ENCODE assay signal across 8 mouse cellular contexts in the genomic region with DNA sequence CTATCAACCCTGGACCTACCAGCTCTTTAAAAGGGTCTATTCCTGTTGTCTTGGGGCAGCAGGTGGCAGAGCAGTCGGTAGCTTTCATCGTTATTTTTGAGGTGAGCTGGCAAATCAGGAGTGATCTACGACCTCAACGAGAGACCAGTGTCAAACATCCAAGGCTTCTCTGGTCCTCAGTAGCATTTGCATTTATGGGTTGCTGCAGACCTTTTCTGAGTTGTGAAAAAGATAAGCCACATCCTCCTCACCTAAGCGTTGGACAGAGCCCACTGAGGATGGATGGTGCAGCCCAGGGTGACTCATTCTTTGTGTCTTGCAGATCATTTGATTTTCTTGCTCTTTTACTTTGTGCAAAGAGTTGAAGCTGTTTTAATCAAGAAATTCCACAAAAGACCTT. TPM values are rescaled to one million over a fixed set of nuclear protein-coding genes. Genes with fewer than 3 reads are reported as not detected.
DNase-seq lines count a peak whose midpoint lies in the region; ATAC-seq and TF ChIP-seq lines count a peak whose summit lies in the region.

No protein-coding gene starts in this region.

- H3K4me3 ChIP-seq in lung, embryonic 14.5 days (ENCODE audit: low read depth, low read length) = peak overlapping the region; percentile 98
- H3K4me3 ChIP-seq in embryonic facial prominence, embryonic 10.5 days = peak overlapping the region; percentile 99
- H3K4me3 ChIP-seq in hindbrain, embryonic 15.5 days = peak overlapping the region; percentile 86
- peak overlapping the region; percentile 93 for H3K4me3 ChIP-seq in midbrain, embryonic 11.5 days (ENCODE audit: low read depth, low read length)

- peak overlapping the region; percentile 87 for H3K9ac ChIP-seq in lung, embryonic 14.5 days
- H3K9ac ChIP-seq in hindbrain, embryonic 15.5 days = peak overlapping the region; percentile 88
- peak overlapping the region; percentile 88 for H3K9ac ChIP-seq in midbrain, embryonic 11.5 days (ENCODE audit: low read length)

- H3K4me2 ChIP-seq in lung, embryonic 14.5 days = peak overlapping the region; percentile 73
- H3K4me2 ChIP-seq in hindbrain, embryonic 15.5 days = peak overlapping the region; percentile 80
- H3K4me2 ChIP-seq in midbrain, embryonic 11.5 days = peak overlapping the region; percentile 66

- H3K9me3 ChIP-seq in lung, embryonic 14.5 days (ENCODE audit: low read depth, low read length) = no peaks in the 10 kb centered on the region
- H3K9me3 ChIP-seq in embryonic facial prominence, embryonic 10.5 days = no peaks in the 10 kb centered on the region
- no peaks in the 10 kb centered on the region for H3K9me3 ChIP-seq in hindbrain, embryonic 15.5 days
- no peaks in the 10 kb centered on the region for H3K9me3 ChIP-seq in midbrain, embryonic 11.5 days (ENCODE audit: control insufficient read depth, low read length)

- H3K27ac ChIP-seq in lung, embryonic 14.5 days (ENCODE audit: low read depth) = no peak overlapping the region
- 0 out of 2 replicates have a peak overlapping the region, but pooled peaks have one; percentile 93 for H3K27ac ChIP-seq in embryonic facial prominence, embryonic 10.5 days (replicated peaks)
- peak overlapping the region; percentile 91 for H3K27ac ChIP-seq in hindbrain, embryonic 15.5 days (replicated peaks)
- no peak overlapping the region for H3K27ac ChIP-seq in midbrain, embryonic 11.5 days (ENCODE audit: low read depth, low read length)

- no peak for DNase-seq in lung, embryonic 14.5 days
- DNase-seq in lung, postnatal 25 days (ENCODE audit: low spot score) = no peak
- no peak for DNase-seq in embryonic facial prominence, embryonic 10.5 days (ENCODE audit: low spot score)
- peak; percentile 86 for DNase-seq in midbrain, embryonic 11.5 days (ENCODE audit: low spot score, missing footprints)
- DNase-seq in ovary, postnatal 36 days (ENCODE audit: low spot score) = no peak
- no peak for DNase-seq in urinary bladder, postnatal 4 days (ENCODE audit: low spot score in 2 of 2)
- no peak for DNase-seq in right cerebral cortex, postnatal 4 days

- ATAC-seq in lung, embryonic 14.5 days (ENCODE audit: insufficient read depth) = 0 out of 2 replicates have a peak, but pooled peaks have one; percentile 8
- no peak for ATAC-seq in hindbrain, embryonic 15.5 days (ENCODE audit: low FRiP score, low read depth)
- ATAC-seq in midbrain, embryonic 11.5 days (ENCODE audit: low FRiP score) = no peak; the same call in 1 of the 2 replicates

- no peaks in the 10 kb centered on the region for H3K27me3 ChIP-seq in lung, embryonic 14.5 days (ENCODE audit: insufficient read depth, low read length)
- no peaks in the 10 kb centered on the region for H3K27me3 ChIP-seq in embryonic facial prominence, embryonic 10.5 days (replicated peaks; ENCODE audit: low read depth, poor library complexity, severe bottlenecking)
- H3K27me3 ChIP-seq in hindbrain, embryonic 15.5 days = no peaks in the 10 kb centered on the region
- H3K27me3 ChIP-seq in midbrain, embryonic 11.5 days (ENCODE audit: control insufficient read depth, insufficient read depth, low read length) = no peaks in the 10 kb centered on the region

- H3K36me3 ChIP-seq in lung, embryonic 14.5 days (ENCODE audit: insufficient read depth) = no peaks in the 10 kb centered on the region
- H3K36me3 ChIP-seq in embryonic facial prominence, embryonic 10.5 days (replicated peaks) = no peaks in the 10 kb centered on the region
- no peaks in the 10 kb centered on the region for H3K36me3 ChIP-seq in hindbrain, embryonic 15.5 days
- no peaks in the 10 kb centered on the region for H3K36me3 ChIP-seq in midbrain, embryonic 11.5 days (ENCODE audit: control insufficient read depth, insufficient read depth, low read length)

- H3K4me1 ChIP-seq in lung, embryonic 14.5 days (ENCODE audit: insufficient read depth) = no peaks in the 10 kb centered on the region
- peaks cover 10% of the 10 kb centered on the region for H3K4me1 ChIP-seq in embryonic facial prominence, embryonic 10.5 days
- peaks cover 14% of the 10 kb centered on the region for H3K4me1 ChIP-seq in hindbrain, embryonic 15.5 days (replicated peaks)
- H3K4me1 ChIP-seq in midbrain, embryonic 11.5 days (ENCODE audit: control insufficient read depth, insufficient read depth, low read length) = 0 out of 2 replicates have a peak, but pooled peaks cover 8% of the 10 kb centered on the region

- TF ChIP-seq CTCF in lung, embryonic 14.5 days (IDR thresholded peaks at IDR 0.05; ENCODE audit: low read depth) = no peak

- WGBS in lung, embryonic 14.5 days = 4% methylated on average over 5 of the region's 5 CpGs
- WGBS in embryonic facial prominence, embryonic 10.5 days = 8% methylated on average over 5 of the region's 5 CpGs
- WGBS in hindbrain, embryonic 15.5 days = 8% methylated on average over 5 of the region's 5 CpGs
- WGBS in midbrain, embryonic 11.5 days = 5% methylated on average over 5 of the region's 5 CpGs

RNA-seq across cellular contexts. Expression of a gene that starts 0.5 kb away (rescaled TPM):
- polyA plus RNA-seq in lung, embryonic 14.5 days (2014; fragmentation: Nextera tagmentation; extraction: Ambion mirVana) = 62.3 and 68.3 TPM in 2 replicates
- polyA plus RNA-seq in embryonic facial prominence, embryonic 10.5 days (2016; fragmentation: Nextera tagmentation; extraction: Ambion mirVana) = 31.1 and 36.2 TPM in 2 replicates
- polyA plus RNA-seq in hindbrain, embryonic 15.5 days (2015; fragmentation: Nextera tagmentation; extraction: Ambion mirVana) = 38.8 and 39.0 TPM in 2 replicates
- 35.7 and 36.1 TPM in 2 replicates for polyA plus RNA-seq in midbrain, embryonic 11.5 days (2014; fragmentation: Nextera tagmentation; extraction: Ambion mirVana)

RNA-seq across cellular contexts. Expression of a gene that starts 0.9 kb away (rescaled TPM):
- 23.3 and 23.9 TPM in 2 replicates for polyA plus RNA-seq in lung, embryonic 14.5 days (2014; fragmentation: Nextera tagmentation; extraction: Ambion mirVana)
- polyA plus RNA-seq in embryonic facial prominence, embryonic 10.5 days (2016; fragmentation: Nextera tagmentation; extraction: Ambion mirVana) = 7.4 and 8.6 TPM in 2 replicates
- polyA plus RNA-seq in hindbrain, embryonic 15.5 days (2015; fragmentation: Nextera tagmentation; extraction: Ambion mirVana) = 7.3 and 8.0 TPM in 2 replicates
- 8.2 and 10.0 TPM in 2 replicates for polyA plus RNA-seq in midbrain, embryonic 11.5 days (2014; fragmentation: Nextera tagmentation; extraction: Ambion mirVana)

RNA-seq across cellular contexts. Expression of a gene that starts 34.3 kb away (rescaled TPM):
- polyA plus RNA-seq in lung, embryonic 14.5 days (2014; fragmentation: Nextera tagmentation; extraction: Ambion mirVana) = 46.8 and 49.0 TPM in 2 replicates
- 31.6 and 32.3 TPM in 2 replicates for polyA plus RNA-seq in embryonic facial prominence, embryonic 10.5 days (2016; fragmentation: Nextera tagmentation; extraction: Ambion mirVana)
- polyA plus RNA-seq in hindbrain, embryonic 15.5 days (2015; fragmentation: Nextera tagmentation; extraction: Ambion mirVana) = 36.6 and 41.4 TPM in 2 replicates
- polyA plus RNA-seq in midbrain, embryonic 11.5 days (2014; fragmentation: Nextera tagmentation; extraction: Ambion mirVana) = 32.5 and 35.2 TPM in 2 replicates

RNA-seq across cellular contexts. Expression of a gene that starts 38.6 kb away (rescaled TPM):
- polyA plus RNA-seq in lung, embryonic 14.5 days (2014; fragmentation: Nextera tagmentation; extraction: Ambion mirVana) = 31.2 and 35.1 TPM in 2 replicates
- polyA plus RNA-seq in embryonic facial prominence, embryonic 10.5 days (2016; fragmentation: Nextera tagmentation; extraction: Ambion mirVana) = 21.6 and 24.0 TPM in 2 replicates
- 9.0 and 9.1 TPM in 2 replicates for polyA plus RNA-seq in hindbrain, embryonic 15.5 days (2015; fragmentation: Nextera tagmentation; extraction: Ambion mirVana)
- polyA plus RNA-seq in midbrain, embryonic 11.5 days (2014; fragmentation: Nextera tagmentation; extraction: Ambion mirVana) = 18.7 and 19.4 TPM in 2 replicates

Comparison
In these comparisons a context has a peak if more than half of its experiments do, and no peak if none do; other contexts are left out.
1. H3K27ac ChIP-seq: peak in embryonic facial prominence, embryonic 10.5 days (single experiment) and hindbrain, embryonic 15.5 days (single experiment); none in lung, embryonic 14.5 days (single experiment) and midbrain, embryonic 11.5 days (single experiment).
2. Peak in every context shown above with its lines, with median percentiles within 50 percentile points of each other: H3K4me2 ChIP-seq, H3K4me3 ChIP-seq and H3K9ac ChIP-seq.